Mouse (Mus musculus) heart, adult 8-10 months (tissue): ENCODE measurements around the gene Lrba. TPM values are rescaled to one million over a fixed set of nuclear protein-coding genes. Genes with fewer than 3 reads are reported as not detected.

Experiments used
- total RNA-seq, 4 experiments: library from RNA; stranded (reverse); gene quantifications; 2 replicates each; pipeline ENCODE4 v1.2.4; 2022

Lrba gene
- total RNA-seq, 4 experiments from 2014 or later, result 24.2 to 31.0 (median 28.2) TPM

Other genes starting within 250 kb of the Lrba start
- gene Prss48, start 222.2 kb upstream of the Lrba start, total RNA-seq, result not detected
- gene Rps3a1, start 82.0 kb upstream of the Lrba start, total RNA-seq, result 100 to 1,000 TPM; 449 to 536 (median 497) TPM